Mouse (Mus musculus) gastrocnemius, postnatal 4 days (tissue): Measurements from ENCODE around the gene 6330403K07Rik. TPM values are rescaled to one million over a fixed set of nuclear protein-coding genes. Genes with fewer than 3 reads are reported as not detected.

ENCODE experiments used
- DNase-seq, 2 experiments: peaks; one replicate each; pipeline ENCODE4 v3.0.0; 2021 to 2022; ENCODE audit warnings: low spot score in 2 of 2, mixed read lengths in 2 of 2
- total RNA-seq, 2 experiments: library from RNA; stranded (reverse); gene quantifications; 2 replicates each; pipeline ENCODE4 v1.2.3; 2021

The 6330403K07Rik gene
- total RNA-seq, 2 experiments from 2014 or later, result 19.5 to 21.8 TPM

- no peak for DNase-seq
Measured at GRCm38 (mm10) chr11:71001167-71001566, 32.1 kb downstream of the 6330403K07Rik start.

- DNase-seq, result peak; percentile 97
Measured at GRCm38 (mm10) chr11:70982557-70983228, 50.6 kb downstream of the 6330403K07Rik start, which contains the start of gene C1qbp. Gene C1qbp (minus strand): TSS chr11:70983026.

DNA sequence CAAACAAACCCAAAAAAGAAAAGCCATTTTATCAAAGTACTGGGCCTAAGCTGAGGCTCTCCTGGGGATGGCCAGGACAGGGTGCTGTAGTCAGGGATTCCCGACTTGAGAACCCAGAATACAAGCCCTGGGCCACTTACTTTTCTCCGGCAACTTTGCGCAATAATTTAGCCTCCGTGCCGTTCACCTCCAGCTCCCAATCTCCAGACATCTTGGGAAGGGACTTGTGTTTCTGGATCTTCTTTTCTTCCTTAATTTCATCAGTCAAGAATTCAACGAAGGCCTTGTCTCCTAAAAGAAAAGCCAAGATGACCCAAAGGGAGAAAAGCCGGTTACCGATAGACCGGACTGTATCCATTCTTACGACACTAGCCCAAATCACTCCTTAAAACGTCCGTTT lies 51.3 kb downstream of the 6330403K07Rik start:
- no peak for DNase-seq

Other genes with a start within 250 kb of the 6330403K07Rik start
- gene Scimp, start 220.9 kb downstream of the 6330403K07Rik start, total RNA-seq, result not detected
- 10 to 100 TPM; 39.4 to 40.7 TPM for gene Rabep1, start 188.7 kb downstream of the 6330403K07Rik start, total RNA-seq
- 10 to 100 TPM; 65.5 to 79.2 TPM for gene Nup88, start 63.5 kb downstream of the 6330403K07Rik start, total RNA-seq
- gene Rpain, start 63.3 kb downstream of the 6330403K07Rik start, total RNA-seq, result 10 to 100 TPM; 18.1 to 19.0 TPM
- 100 to 1,000 TPM; 163 to 164 TPM for gene C1qbp, start 50.5 kb downstream of the 6330403K07Rik start, total RNA-seq
- 10 to 100 TPM; 13.9 to 19.5 TPM for gene Dhx33, start 29.1 kb downstream of the 6330403K07Rik start, total RNA-seq
- 10 to 100 TPM in 1 of 2 experiments, 1 to 10 TPM in 1; 9.7 to 13.0 TPM for gene Mis12, start 13.9 kb downstream of the 6330403K07Rik start, total RNA-seq
- 10 to 100 TPM; 20.2 to 20.7 TPM for gene Derl2, start 13.7 kb downstream of the 6330403K07Rik start, total RNA-seq
- gene Nlrp1a, start 111.2 kb upstream of the 6330403K07Rik start, total RNA-seq, result under 1 TPM; 0.36 to 0.59 TPM
- gene Nlrp1b, start 197.2 kb upstream of the 6330403K07Rik start, total RNA-seq, result under 1 TPM; 0.10 to 0.20 TPM